Mouse (Mus musculus) hindbrain, embryonic 16.5 days (tissue): ENCODE measurements at regions not wholly inside any gene's neighbourhood (a gene's known extent, or its start where the extent isn't known, plus 50 kb on each side); places are given as distances from the start of the nearest gene placed in this dataset.

Source experiments
- ATAC-seq: fragments of 200-750 bp; cut with Nextera tagmentation; 2 replicates; pipeline ENCODE4 v1.8.0; 2017; ENCODE audit warnings: moderate TSS enrichment, moderate library complexity
- H3K27ac ChIP-seq: fragments of 300-500 bp; sonication (generic); 2 replicates; pipeline ENCODE4 v1.5.1; 2014; ENCODE audit warnings: low read depth, mild to moderate bottlenecking, control low read depth, low read length, moderate library complexity
- H3K27me3 ChIP-seq: fragments of 300-500 bp; sonication (generic); replicated peaks from 2 replicates; pipeline ENCODE4 v1.6.1; 2014; ENCODE audit warnings: low read length; ENCODE audit not compliant: control insufficient read depth, insufficient read depth
- H3K36me3 ChIP-seq: fragments of 300-500 bp; sonication (generic); 2 replicates; pipeline ENCODE4 v1.6.1; 2014; ENCODE audit warnings: mild to moderate bottlenecking, low read length, moderate library complexity, mixed read lengths; ENCODE audit not compliant: control insufficient read depth, insufficient read depth
- H3K4me1 ChIP-seq: fragments of 300-500 bp; sonication (generic); 2 replicates; pipeline ENCODE4 v1.6.1; 2014; ENCODE audit warnings: low read depth, low read length; ENCODE audit not compliant: control insufficient read depth, insufficient read depth
- H3K4me2 ChIP-seq: fragments of 300-500 bp; sonication (generic); 2 replicates; pipeline ENCODE4 v1.6.1; 2014; ENCODE audit warnings: mild to moderate bottlenecking, low read length, control low read depth, moderate library complexity
- H3K4me3 ChIP-seq: fragments of 300-500 bp; sonication (generic); 2 replicates; pipeline ENCODE4 v1.5.1; 2014; ENCODE audit warnings: mild to moderate bottlenecking, low read length, control low read depth, moderate library complexity
- H3K9ac ChIP-seq: fragments of 300-500 bp; sonication (generic); 2 replicates; pipeline ENCODE4 v1.6.1; 2014; ENCODE audit warnings: low read depth, mild to moderate bottlenecking, control low read depth, low read length, moderate library complexity
- H3K9me3 ChIP-seq: fragments of 300-500 bp; sonication (generic); 2 replicates; pipeline ENCODE4 v1.6.1; 2014; ENCODE audit warnings: mild to moderate bottlenecking, low read length, moderate library complexity; ENCODE audit not compliant: control insufficient read depth
- WGBS: fragments of 180-500 bp; shearing (Covaris S2); extraction: QIAGEN DNeasy Blood & Tissue Kit; methylation state at CpG from one replicate; pipeline ENCODE4 v1.1.7; 2014; 5-methylcytosine and 5-hydroxymethylcytosine counted together

DNA sequence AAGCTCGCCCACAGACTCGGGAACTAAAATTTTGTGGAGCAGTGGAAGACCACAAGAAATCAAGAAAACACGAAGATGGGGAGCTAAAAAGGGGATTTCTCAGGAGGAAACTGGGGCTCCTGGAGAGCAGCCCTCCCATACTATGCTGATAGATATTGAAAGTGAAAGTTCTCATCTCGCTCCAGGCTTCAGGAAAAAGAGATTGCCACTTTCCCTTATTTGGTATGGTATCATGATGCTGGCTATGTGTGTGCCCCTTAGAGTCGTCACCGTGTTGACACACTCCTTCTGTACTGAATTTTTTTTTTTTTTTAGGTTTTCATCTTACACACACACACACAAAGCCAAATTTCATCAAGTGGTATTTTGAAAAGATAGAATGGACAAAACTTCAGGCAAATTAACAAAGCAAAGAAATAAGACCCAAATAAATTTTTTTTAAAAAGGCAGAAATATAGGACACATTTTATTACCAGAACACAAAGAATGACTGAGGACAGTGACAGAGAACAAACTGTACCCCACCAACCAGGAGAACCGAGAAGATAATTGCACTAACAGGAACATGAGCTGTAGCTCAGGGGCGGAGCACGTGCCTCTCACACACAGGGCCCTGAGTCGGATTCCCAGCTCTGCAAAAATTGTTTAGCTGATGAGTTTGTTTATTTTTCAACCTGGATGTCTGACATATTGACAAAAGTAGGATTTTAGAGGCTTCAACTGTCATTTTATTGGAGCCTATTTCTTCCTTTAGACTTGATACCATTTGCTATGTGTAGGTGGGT lies 244.8 kb downstream of the Ipo11 start:
- WGBS, result 86% methylated on average over 10 of the region's 10 CpGs
- no peak overlapping the region for H3K27ac ChIP-seq
- H3K4me1 ChIP-seq, result no peaks in the 10 kb centered on the region
- no peak overlapping the region for H3K4me3 ChIP-seq
- H3K36me3 ChIP-seq, result no peaks in the 10 kb centered on the region
- no peak overlapping the region for H3K4me2 ChIP-seq
- H3K27me3 ChIP-seq, result no peaks in the 10 kb centered on the region
- no peak overlapping the region for H3K9ac ChIP-seq
- H3K9me3 ChIP-seq, result no peaks in the 10 kb centered on the region
- ATAC-seq, result no peak

DNA sequence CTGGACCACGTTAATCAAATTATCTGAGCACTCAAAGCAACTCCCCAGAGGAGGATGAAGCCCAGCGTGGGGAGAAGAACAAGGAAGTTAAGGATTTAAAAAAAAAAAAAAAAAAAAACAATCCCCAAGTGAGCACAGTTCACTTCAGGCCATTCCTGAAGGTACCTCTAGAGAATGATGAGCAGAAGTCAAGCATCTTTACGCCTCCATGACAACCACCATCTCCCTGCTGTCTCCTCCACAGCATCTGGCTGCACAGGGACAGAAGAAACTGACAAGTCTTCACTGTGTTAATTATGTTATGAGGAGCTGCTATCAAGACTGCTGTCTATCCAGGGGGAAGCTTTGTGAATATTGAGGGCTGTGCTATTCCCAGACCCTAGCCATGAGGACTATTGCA lies 246.6 kb downstream of the Ipo11 start:
- no peaks in the 10 kb centered on the region for H3K9me3 ChIP-seq
- H3K9ac ChIP-seq, result no peak overlapping the region
- no peaks in the 10 kb centered on the region for H3K4me1 ChIP-seq
- 59% methylated on average over 3 of the region's 3 CpGs for WGBS
- H3K4me3 ChIP-seq, result no peak overlapping the region
- peak; percentile 34; the same call in 1 of the 2 replicates for ATAC-seq
- H3K27ac ChIP-seq, result no peak overlapping the region
- H3K4me2 ChIP-seq, result no peak overlapping the region
- no peaks in the 10 kb centered on the region for H3K27me3 ChIP-seq
- no peaks in the 10 kb centered on the region for H3K36me3 ChIP-seq

DNA sequence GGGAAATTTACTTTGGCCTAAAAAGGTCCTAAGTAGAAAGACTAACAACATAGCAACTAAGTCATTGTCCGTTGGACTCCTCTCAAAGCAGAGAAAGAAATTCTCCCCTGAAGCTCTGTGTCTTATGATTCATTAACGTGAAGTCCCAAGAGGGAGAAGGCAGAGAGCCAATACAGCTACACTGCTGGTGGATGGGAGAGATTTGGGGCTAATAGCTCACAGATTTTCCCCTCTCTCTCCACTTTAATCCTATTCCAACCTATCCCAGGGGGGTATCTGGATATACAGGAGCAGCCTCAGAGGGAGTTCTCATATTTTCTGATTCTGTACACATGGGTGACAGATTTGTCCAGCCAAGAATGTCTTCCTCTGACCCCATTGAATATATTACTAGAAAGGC lies 247.1 kb downstream of the Ipo11 start:
- WGBS, result 65% methylated on average over 2 of the region's 2 CpGs
- ATAC-seq, result no peak

DNA sequence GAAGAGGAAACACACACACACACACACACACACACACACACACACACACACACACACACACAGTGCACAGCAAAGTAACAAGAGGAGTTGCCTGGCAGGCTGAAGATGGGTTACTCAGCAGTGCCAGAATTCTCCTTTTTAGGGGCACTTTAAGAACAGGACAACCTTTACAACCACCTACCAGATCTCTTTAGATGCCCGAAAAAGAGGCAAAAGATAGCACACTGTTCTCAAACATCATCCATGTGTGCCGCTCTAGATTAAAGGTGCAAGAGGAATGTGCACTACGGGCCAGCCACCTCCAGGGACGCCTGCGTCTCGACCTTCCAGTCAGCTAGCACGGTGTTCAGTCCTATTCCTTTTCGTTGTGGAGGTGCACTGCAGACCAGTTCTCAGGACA lies 247.7 kb downstream of the Ipo11 start:
- WGBS, result 86% methylated on average over 8 of the region's 8 CpGs
- no peak overlapping the region for H3K4me2 ChIP-seq
- no peak for ATAC-seq

More for the DNA sequence above, 247.1 kb downstream of the Ipo11 start:
- no peaks in the 10 kb centered on the region for H3K4me1 ChIP-seq
- no peak overlapping the region for H3K4me3 ChIP-seq
- no peaks in the 10 kb centered on the region for H3K27me3 ChIP-seq
- no peaks in the 10 kb centered on the region for H3K9me3 ChIP-seq
- no peak overlapping the region for H3K9ac ChIP-seq
- no peak overlapping the region for H3K4me2 ChIP-seq
- H3K36me3 ChIP-seq, result no peaks in the 10 kb centered on the region
- H3K27ac ChIP-seq, result no peak overlapping the region

DNA sequence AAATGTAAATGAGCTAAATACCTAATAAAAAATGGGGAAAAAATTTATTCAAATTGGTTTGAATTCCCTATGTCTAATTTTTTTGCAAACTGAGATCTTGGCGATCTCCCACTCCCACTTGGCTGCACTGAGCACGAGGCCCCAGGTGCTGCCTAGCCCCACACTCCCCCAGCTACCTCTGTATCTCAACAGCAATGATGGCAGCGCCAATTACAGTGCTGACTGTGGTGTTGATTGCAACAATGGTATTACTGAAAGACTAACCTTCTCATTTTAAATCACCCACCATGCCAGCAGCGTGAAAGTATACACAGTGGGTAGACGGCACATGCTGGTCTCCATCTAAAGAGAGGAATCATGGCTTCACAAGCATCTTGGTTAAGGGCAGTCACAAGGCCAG lies 267.1 kb downstream of the Ipo11 start:
- ATAC-seq, result no peak
- no peak overlapping the region for H3K27ac ChIP-seq
- no peak overlapping the region for H3K9ac ChIP-seq
- H3K36me3 ChIP-seq, result no peaks in the 10 kb centered on the region
- H3K4me1 ChIP-seq, result no peaks in the 10 kb centered on the region
- 93% methylated on average over 5 of the region's 5 CpGs for WGBS
- 0 out of 2 replicates have a peak, but pooled peaks cover 2% of the 10 kb centered on the region for H3K9me3 ChIP-seq
- H3K4me3 ChIP-seq, result no peak overlapping the region
- no peaks in the 10 kb centered on the region for H3K27me3 ChIP-seq
- no peak overlapping the region for H3K4me2 ChIP-seq

More for the DNA sequence above, 247.7 kb downstream of the Ipo11 start:
- Histone ChIP-seq H3K36me3 (no peaks in the 10 kb centered on the region), H3K9me3 (no peaks in the 10 kb centered on the region), H3K4me1 (no peaks in the 10 kb centered on the region), H3K27ac (no peak overlapping the region), H3K27me3 (no peaks in the 10 kb centered on the region), H3K4me3 (no peak overlapping the region), H3K9ac (no peak overlapping the region)

DNA sequence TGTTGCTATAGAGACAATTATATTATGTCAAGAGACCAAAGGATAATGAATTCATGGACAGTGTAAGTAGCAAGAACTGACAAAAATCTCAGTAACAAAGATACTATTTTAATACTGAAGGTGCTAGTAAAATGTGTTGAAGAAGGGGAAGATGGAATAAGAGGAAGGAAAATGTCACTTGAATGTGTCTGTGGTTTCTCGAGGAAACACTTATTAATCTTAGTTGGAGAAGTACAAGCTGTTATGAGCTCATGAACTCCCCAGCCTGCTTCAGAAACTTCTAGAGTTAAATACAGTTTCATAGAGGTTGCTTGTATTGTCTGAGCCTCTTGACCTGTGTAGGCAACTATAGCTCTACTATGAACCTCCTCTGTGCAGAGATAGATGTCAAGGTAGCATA lies 274.6 kb downstream of the Ipo11 start:
- Histone ChIP-seq H3K9ac (no peak overlapping the region), H3K9me3 (no peaks in the 10 kb centered on the region), H3K4me1 (no peaks in the 10 kb centered on the region), H3K4me3 (no peak overlapping the region), H3K27me3 (no peaks in the 10 kb centered on the region), H3K27ac (no peak overlapping the region), H3K36me3 (no peaks in the 10 kb centered on the region), H3K4me2 (no peak overlapping the region)
- 87% methylated on average over 1 of the region's 1 CpGs for WGBS
- ATAC-seq, result no peak

DNA sequence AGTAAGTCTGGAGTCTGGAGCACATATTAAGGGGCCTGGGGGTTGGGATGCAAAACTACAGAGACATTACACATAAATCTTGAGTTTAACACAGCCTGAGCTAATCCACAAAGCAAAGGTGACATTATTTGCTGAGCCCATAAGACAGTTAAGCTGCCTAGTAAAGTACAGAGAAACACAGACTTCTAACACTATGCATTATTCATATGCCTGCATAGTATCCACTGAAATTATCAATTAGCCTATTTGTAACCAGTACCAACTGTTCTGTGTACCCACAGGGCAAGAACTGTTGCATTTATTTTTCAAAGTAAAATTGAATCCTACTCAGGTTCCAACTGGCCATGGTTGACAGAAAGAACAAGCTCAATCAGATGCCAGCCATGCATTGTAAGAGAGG lies 287.4 kb downstream of the Ipo11 start:
- no peak for ATAC-seq

DNA sequence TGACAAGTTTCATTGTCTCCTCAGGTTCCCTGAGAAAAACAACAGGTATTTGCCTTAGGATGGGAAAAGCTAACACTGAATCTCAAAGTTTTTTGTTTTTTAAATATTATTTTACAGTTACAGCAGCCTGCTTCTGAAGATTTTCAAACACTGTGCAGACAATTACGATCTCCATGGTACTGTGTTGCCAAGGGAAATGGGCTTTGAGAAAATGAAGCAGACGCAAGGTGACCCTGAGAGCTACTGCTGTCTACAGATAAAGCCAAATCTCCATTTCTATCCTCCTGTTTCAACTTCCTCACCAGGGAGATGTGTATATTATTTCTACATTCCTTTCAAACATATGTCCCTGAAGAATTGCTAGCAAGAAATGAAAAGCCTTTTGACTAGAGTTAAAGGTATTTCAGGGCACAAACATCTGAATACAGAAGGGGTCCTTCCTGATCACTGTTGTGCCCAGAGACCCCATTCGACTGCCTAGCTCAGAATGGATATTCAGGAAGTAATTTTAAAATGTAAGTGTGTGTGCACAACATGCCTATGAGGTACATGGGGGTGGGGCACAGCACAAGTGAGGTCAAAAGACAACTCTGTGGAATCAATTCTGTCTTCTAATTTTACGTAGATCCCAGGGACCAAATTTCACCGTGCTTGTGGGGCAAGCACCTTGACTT lies 293.3 kb downstream of the Ipo11 start:
- no peak overlapping the region for H3K4me2 ChIP-seq
- H3K4me3 ChIP-seq, result no peak overlapping the region
- H3K27ac ChIP-seq, result no peak overlapping the region
- no peaks in the 10 kb centered on the region for H3K36me3 ChIP-seq
- H3K9me3 ChIP-seq, result no peaks in the 10 kb centered on the region
- H3K27me3 ChIP-seq, result no peaks in the 10 kb centered on the region
- WGBS, result 79% methylated on average over 5 of the region's 5 CpGs
- H3K4me1 ChIP-seq, result no peaks in the 10 kb centered on the region
- 0 out of 2 replicates have a peak, but pooled peaks have one; percentile 30 for ATAC-seq
- no peak overlapping the region for H3K9ac ChIP-seq

More for the DNA sequence above, 287.4 kb downstream of the Ipo11 start:
- H3K4me3 ChIP-seq, result no peak overlapping the region
- no peaks in the 10 kb centered on the region for H3K27me3 ChIP-seq
- no peak overlapping the region for H3K9ac ChIP-seq
- H3K27ac ChIP-seq, result no peak overlapping the region
- no peaks in the 10 kb centered on the region for H3K36me3 ChIP-seq
- H3K4me1 ChIP-seq, result no peaks in the 10 kb centered on the region
- no peaks in the 10 kb centered on the region for H3K9me3 ChIP-seq
- no peak overlapping the region for H3K4me2 ChIP-seq

DNA sequence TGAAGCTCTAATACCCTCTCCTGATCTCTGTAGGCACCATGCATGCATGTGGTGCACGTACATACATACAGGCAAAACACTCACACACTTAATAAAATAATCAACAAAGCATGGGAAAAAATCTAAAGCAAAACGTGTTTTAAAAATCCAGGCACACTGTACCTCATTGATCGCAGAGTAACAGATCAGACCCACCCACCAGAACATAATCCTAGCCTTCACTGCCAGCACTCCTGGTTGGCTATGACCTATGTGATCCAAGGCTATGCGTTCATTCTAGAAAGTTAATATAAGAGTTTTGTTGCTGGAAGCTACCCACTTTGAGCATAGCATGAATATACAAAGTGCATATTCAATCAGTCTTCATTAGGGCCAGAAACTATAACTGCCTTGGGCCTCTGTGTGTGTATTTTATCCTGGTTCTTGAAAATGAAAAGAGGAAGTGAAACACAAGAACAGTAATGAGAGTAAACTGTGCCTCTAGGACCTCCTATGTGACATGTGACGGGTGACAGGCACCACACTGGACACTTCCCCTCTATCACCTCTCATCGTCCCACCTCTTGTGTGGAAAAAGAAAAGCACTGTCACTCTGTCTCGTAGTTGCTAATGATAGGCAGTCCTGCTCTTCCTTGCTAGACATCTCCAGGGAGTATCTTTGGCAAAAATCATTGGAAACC lies 297.9 kb downstream of the Ipo11 start:
- ATAC-seq, result no peak
- Histone ChIP-seq H3K9me3 (no peaks in the 10 kb centered on the region), H3K36me3 (no peaks in the 10 kb centered on the region), H3K4me1 (no peaks in the 10 kb centered on the region), H3K4me2 (no peak overlapping the region), H3K4me3 (no peak overlapping the region), H3K9ac (no peak overlapping the region), H3K27ac (no peak overlapping the region), H3K27me3 (no peaks in the 10 kb centered on the region)
- 80% methylated on average over 7 of the region's 7 CpGs for WGBS
